Mouse (Mus musculus) small intestine, adult 2 months (tissue): ENCODE results near the gene Trem2.
A peak's percentile ranks its signal among the peaks of the same experiment; 100 is the strongest.

Experiments used
- CTCF ChIP-seq: fragments of 200-500 bp; IDR thresholded peaks from 2 replicates; pipeline ENCODE4 v1.5.1; 2012; ENCODE audit warnings: low read depth, mild to moderate bottlenecking, control low read depth, inconsistent platforms, low read length, moderate library complexity, mixed read lengths; ENCODE audit not compliant: insufficient replicate concordance, insufficient read length; ENCODE audit errors: extremely low read depth
- POLR2A ChIP-seq: fragments of 200-500 bp; IDR thresholded peaks from 2 replicates; pipeline ENCODE4 v1.6.1; 2012; ENCODE audit warnings: low read depth, mild to moderate bottlenecking, control low read depth, inconsistent platforms, low read length, moderate library complexity

DNA sequence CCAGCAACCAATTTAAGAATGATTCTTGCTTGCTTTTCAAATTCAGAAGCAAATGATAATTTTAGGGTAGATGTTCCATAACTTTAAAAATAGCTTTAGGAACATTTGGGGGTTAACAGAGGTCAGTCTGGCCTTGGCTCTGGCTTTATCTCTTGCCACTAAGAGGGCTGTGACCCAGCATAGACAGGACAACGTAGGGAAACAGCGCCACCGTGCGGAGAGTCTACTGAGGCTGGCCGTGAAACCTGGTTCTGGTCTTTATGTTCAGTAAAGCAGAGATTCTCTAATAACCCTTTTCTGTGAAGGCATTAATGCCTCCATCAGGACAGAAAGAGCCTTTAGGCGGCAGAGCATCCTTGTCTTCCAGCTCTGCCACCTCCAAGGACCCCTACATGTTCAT is 9.3 kb upstream of the Trem2 start:
- peak; percentile 91; the same call in 1 of the 2 replicates for TF ChIP-seq CTCF
- no peak for TF ChIP-seq POLR2A
